Mouse (Mus musculus): ENCODE results near the gene Sec23a. TPM values are rescaled to one million over a fixed set of nuclear protein-coding genes. Genes with fewer than 3 reads are reported as not detected.
"Not testable (repeated sequence)": the region's sequence is repeated elsewhere in the genome, so short reads cannot be mapped to it uniquely, and the experiment has no call there.

Sec23a gene
- 57.8 and 63.2 TPM in 2 replicates for polyA plus RNA-seq (2015; fragmentation: Nextera tagmentation; extraction: Ambion mirVana)

- Histone ChIP-seq H3K36me3 (peaks cover 2% of the 10 kb centered on the region; the same call in 1 of the 2 replicates), H3K27me3 (no peaks in the 10 kb centered on the region), H3K4me2 (peak within 1 kb of the TSS; percentile 71), H3K27ac (peak within 1 kb of the TSS; percentile 95), H3K4me3 (peak within 1 kb of the TSS; percentile 74), H3K9ac (peak within 1 kb of the TSS; percentile 83), H3K4me1 (replicated peaks) (peaks cover 30% of the 10 kb centered on the region), H3K9me3 (replicated peaks) (no peaks in the 10 kb centered on the region)
- peak; percentile 96 for ATAC-seq (replicated peaks; ENCODE audit: insufficient number of reproducible peaks, insufficient read depth, low FRiP score, low read depth)
- WGBS = under 1% methylated on average over 48 of the region's 48 CpGs
Observed at GRCm38 (mm10) chr12:59011844-59012709, at the start of gene Sec23a. Gene Sec23a, minus strand, starts transcription at chr12:59012017.

GRCm38 (mm10) chr12:59060993-59061595 is 49.3 kb upstream of the Sec23a start, which contains the start of gene Trappc6b:
Gene Trappc6b, minus strand, starts transcription at chr12:59061472.
- peaks cover 17% of the 10 kb centered on the region for H3K4me1 ChIP-seq (replicated peaks)
- peaks cover 16% of the 10 kb centered on the region for H3K36me3 ChIP-seq
- no peaks in the 10 kb centered on the region for H3K27me3 ChIP-seq
- H3K9ac ChIP-seq = peak within 1 kb of the TSS; percentile 88
- H3K27ac ChIP-seq = peak within 1 kb of the TSS; percentile 92
- WGBS = under 1% methylated on average over 49 of the region's 49 CpGs
- peak; percentile 96 for ATAC-seq (replicated peaks; ENCODE audit: insufficient number of reproducible peaks, insufficient read depth, low FRiP score, low read depth)
- H3K9me3 ChIP-seq (replicated peaks) = no peaks in the 10 kb centered on the region
- H3K4me3 ChIP-seq = peak within 1 kb of the TSS; percentile 82
- peak within 1 kb of the TSS; percentile 63 for H3K4me2 ChIP-seq

- Histone ChIP-seq H3K4me2 (peak overlapping the region; percentile 63), H3K9me3 (replicated peaks) (no peaks in the 10 kb centered on the region), H3K36me3 (peaks cover 17% of the 10 kb centered on the region), H3K4me3 (peak overlapping the region; percentile 82), H3K27me3 (no peaks in the 10 kb centered on the region), H3K27ac (peak overlapping the region; percentile 92), H3K4me1 (replicated peaks) (peaks cover 15% of the 10 kb centered on the region), H3K9ac (peak overlapping the region; percentile 88)
- no peak for ATAC-seq (replicated peaks; ENCODE audit: insufficient number of reproducible peaks, insufficient read depth, low FRiP score, low read depth)
- 51% methylated on average over 4 of the region's 4 CpGs for WGBS
Observed at GRCm38 (mm10) chr12:59060322-59060721, 48.5 kb upstream of the Sec23a start.

GRCm38 (mm10) chr12:59058242-59058641 is 46.4 kb upstream of the Sec23a start:
- Histone ChIP-seq H3K4me1 (replicated peaks) (peaks cover 19% of the 10 kb centered on the region), H3K36me3 (peaks cover 17% of the 10 kb centered on the region)
- not testable (repeated sequence) for ATAC-seq (replicated peaks; ENCODE audit: insufficient number of reproducible peaks, insufficient read depth, low FRiP score, low read depth); H3K27ac ChIP-seq; H3K9ac ChIP-seq; H3K4me3 ChIP-seq; H3K4me2 ChIP-seq; H3K27me3 ChIP-seq; H3K9me3 ChIP-seq (replicated peaks)
- 85% methylated on average over 5 of the region's 5 CpGs for WGBS

GRCm38 (mm10) chr12:59056222-59056621 is 44.4 kb upstream of the Sec23a start:
- H3K4me3 ChIP-seq = no peak overlapping the region
- ATAC-seq (replicated peaks; ENCODE audit: insufficient number of reproducible peaks, insufficient read depth, low FRiP score, low read depth) = no peak
- H3K27me3 ChIP-seq = no peaks in the 10 kb centered on the region
- H3K36me3 ChIP-seq = peaks cover 21% of the 10 kb centered on the region
- H3K9ac ChIP-seq = no peak overlapping the region
- H3K27ac ChIP-seq = no peak overlapping the region
- peaks cover 19% of the 10 kb centered on the region for H3K4me1 ChIP-seq (replicated peaks)
- no peaks in the 10 kb centered on the region for H3K9me3 ChIP-seq (replicated peaks)
- no peak overlapping the region for H3K4me2 ChIP-seq
- WGBS = 94% methylated on average over 11 of the region's 11 CpGs

GRCm38 (mm10) chr12:59055196-59055850 is 43.5 kb upstream of the Sec23a start:
- no peak overlapping the region for H3K4me2 ChIP-seq
- whole genome bisulfite sequencing = 68% methylated on average over 4 of the region's 4 CpGs
- no peak for ATAC-seq (replicated peaks; ENCODE audit: insufficient number of reproducible peaks, insufficient read depth, low FRiP score, low read depth)
- no peak overlapping the region for H3K4me3 ChIP-seq
- H3K4me1 ChIP-seq (replicated peaks) = peaks cover 18% of the 10 kb centered on the region
- peaks cover 21% of the 10 kb centered on the region for H3K36me3 ChIP-seq
- no peak overlapping the region for H3K9ac ChIP-seq
- no peaks in the 10 kb centered on the region for H3K27me3 ChIP-seq
- no peaks in the 10 kb centered on the region for H3K9me3 ChIP-seq (replicated peaks)
- no peak overlapping the region for H3K27ac ChIP-seq

GRCm38 (mm10) chr12:59053976-59054375 is 42.2 kb upstream of the Sec23a start:
- H3K4me2 ChIP-seq = no peak overlapping the region
- no peak overlapping the region for H3K4me3 ChIP-seq
- H3K9ac ChIP-seq = no peak overlapping the region
- H3K4me1 ChIP-seq (replicated peaks) = peaks cover 6% of the 10 kb centered on the region; the same call in 1 of the 2 replicates
- ATAC-seq (replicated peaks; ENCODE audit: insufficient number of reproducible peaks, insufficient read depth, low FRiP score, low read depth) = no peak
- H3K36me3 ChIP-seq = peaks cover 21% of the 10 kb centered on the region
- no peak overlapping the region for H3K27ac ChIP-seq
- H3K9me3 ChIP-seq (replicated peaks) = no peaks in the 10 kb centered on the region
- H3K27me3 ChIP-seq = no peaks in the 10 kb centered on the region

- Histone ChIP-seq H3K27ac (no peak overlapping the region), H3K9me3 (replicated peaks) (no peaks in the 10 kb centered on the region), H3K9ac (no peak overlapping the region), H3K4me2 (no peak overlapping the region), H3K4me3 (no peak overlapping the region), H3K4me1 (replicated peaks) (0 out of 2 replicates have a peak, but pooled peaks cover 6% of the 10 kb centered on the region), H3K27me3 (no peaks in the 10 kb centered on the region), H3K36me3 (peaks cover 25% of the 10 kb centered on the region)
- ATAC-seq (replicated peaks; ENCODE audit: insufficient number of reproducible peaks, insufficient read depth, low FRiP score, low read depth) = no peak
- 76% methylated on average over 5 of the region's 5 CpGs for WGBS
Observed at GRCm38 (mm10) chr12:59053166-59053565, 41.3 kb upstream of the Sec23a start.

- H3K27me3 ChIP-seq = no peaks in the 10 kb centered on the region
- no peak overlapping the region for H3K9ac ChIP-seq
- ATAC-seq (replicated peaks; ENCODE audit: insufficient number of reproducible peaks, insufficient read depth, low FRiP score, low read depth) = no peak
- H3K4me1 ChIP-seq (replicated peaks) = 0 out of 2 replicates have a peak, but pooled peaks cover 4% of the 10 kb centered on the region
- no peak overlapping the region for H3K4me2 ChIP-seq
- no peaks in the 10 kb centered on the region for H3K9me3 ChIP-seq (replicated peaks)
- no peak overlapping the region for H3K4me3 ChIP-seq
- H3K27ac ChIP-seq = no peak overlapping the region
- H3K36me3 ChIP-seq = peaks cover 28% of the 10 kb centered on the region
- 86% methylated on average over 3 of the region's 3 CpGs for WGBS
Observed at GRCm38 (mm10) chr12:59052470-59052869, 40.7 kb upstream of the Sec23a start.

- ATAC-seq (replicated peaks; ENCODE audit: insufficient number of reproducible peaks, insufficient read depth, low FRiP score, low read depth) = 0 out of 2 replicates have a peak, but pooled peaks have one; percentile 14
- H3K27ac ChIP-seq = peak overlapping the region; percentile 85
- H3K27me3 ChIP-seq = no peaks in the 10 kb centered on the region
- 28% methylated on average over 7 of the region's 7 CpGs for WGBS
- no peak overlapping the region for H3K4me3 ChIP-seq
- 0 out of 2 replicates have a peak, but pooled peaks cover 6% of the 10 kb centered on the region for H3K4me1 ChIP-seq (replicated peaks)
- no peaks in the 10 kb centered on the region for H3K9me3 ChIP-seq (replicated peaks)
- H3K9ac ChIP-seq = no peak overlapping the region
- no peak overlapping the region for H3K4me2 ChIP-seq
- H3K36me3 ChIP-seq = peaks cover 32% of the 10 kb centered on the region
Observed at GRCm38 (mm10) chr12:59040851-59041250, 29.0 kb upstream of the Sec23a start.

All from heart, embryonic 15.5 days (tissue).